Mouse (Mus musculus) liver, adult 2 months (tissue): ENCODE measurements around the gene Ispd.

Source experiments
- CTCF ChIP-seq: fragments of 200-500 bp; IDR thresholded peaks from 2 replicates; pipeline ENCODE4 v1.5.1; 2011; ENCODE audit warnings: low read depth, low read length, control low read depth
- POLR2A ChIP-seq: fragments of 200-500 bp; IDR thresholded peaks from 2 replicates; pipeline ENCODE4 v1.6.1; 2011; ENCODE audit warnings: low read length, control low read depth; ENCODE audit not compliant: insufficient read depth; ENCODE audit errors: extremely low read depth

DNA sequence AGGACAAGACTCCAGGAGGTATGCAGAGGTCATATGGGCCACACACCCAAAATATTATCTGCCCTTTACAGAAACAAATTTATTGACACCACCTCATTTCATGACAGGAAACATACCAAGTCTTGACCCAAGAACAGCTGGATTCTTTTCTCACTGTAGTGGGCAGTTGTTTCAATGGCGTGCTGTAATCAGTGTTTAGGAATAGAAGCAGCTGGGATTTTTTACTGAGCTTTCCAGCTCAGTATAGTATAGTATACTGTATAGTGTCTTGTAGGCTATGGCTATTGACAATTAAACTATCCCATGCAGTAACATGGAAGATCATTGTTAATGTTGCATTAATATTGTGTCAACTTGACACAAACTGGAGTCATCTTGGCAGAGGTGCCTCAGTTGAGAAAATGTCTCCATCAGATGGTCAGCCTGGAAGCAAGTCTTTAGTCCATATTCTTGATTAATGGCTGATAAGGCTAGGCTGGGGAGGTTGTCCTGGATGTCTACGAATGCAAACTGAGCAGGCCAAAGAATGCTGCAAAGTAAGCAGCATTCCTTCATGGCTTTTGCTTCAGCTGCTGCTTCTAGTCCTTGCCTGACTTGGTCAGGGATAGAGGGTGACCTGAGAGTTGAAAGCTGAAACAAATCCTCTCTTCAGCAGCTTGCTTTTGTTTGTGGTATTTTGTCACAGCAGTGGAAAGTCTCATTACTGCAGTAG, 216.4 kb downstream of the Ispd start:
- TF ChIP-seq POLR2A (no peak), CTCF (no peak)
